Mouse (Mus musculus) c-Kit-positive CD71-positive TER-119-positive erythroid progenitor cells, embryonic 14.5 days (primary cell): ENCODE results near the gene Nsd2.
"Not testable (repeated sequence)": the region's sequence is repeated elsewhere in the genome, so short reads cannot be mapped to it uniquely, and the experiment has no call there.

Experiments
- DNase-seq: peaks from one replicate; pipeline ENCODE4 v3.0.0-alpha.2; 2013; ENCODE audit warnings: low spot score

Gene Nsd2

DNA sequence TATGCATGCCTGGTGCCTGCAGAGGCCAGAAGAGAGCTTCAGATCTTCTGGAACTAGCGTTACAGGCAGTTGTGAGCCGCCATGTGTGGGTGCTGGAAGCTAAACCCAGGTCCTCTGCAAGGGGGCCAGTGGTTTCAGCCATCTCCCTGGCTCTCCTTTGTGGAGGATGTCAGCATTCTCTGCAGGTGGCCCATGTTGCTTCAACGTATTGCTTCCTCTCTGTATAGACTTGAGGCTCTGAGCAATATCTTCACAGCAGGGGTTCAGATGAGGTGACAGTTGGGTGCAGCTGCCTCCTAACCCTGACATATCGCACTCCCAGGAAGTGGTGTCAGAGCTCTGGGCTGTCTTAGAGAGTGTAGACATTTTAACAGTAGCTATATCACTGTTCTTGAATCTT lies 30.9 kb downstream of the Nsd2 start:
- no peak for DNase-seq

DNA sequence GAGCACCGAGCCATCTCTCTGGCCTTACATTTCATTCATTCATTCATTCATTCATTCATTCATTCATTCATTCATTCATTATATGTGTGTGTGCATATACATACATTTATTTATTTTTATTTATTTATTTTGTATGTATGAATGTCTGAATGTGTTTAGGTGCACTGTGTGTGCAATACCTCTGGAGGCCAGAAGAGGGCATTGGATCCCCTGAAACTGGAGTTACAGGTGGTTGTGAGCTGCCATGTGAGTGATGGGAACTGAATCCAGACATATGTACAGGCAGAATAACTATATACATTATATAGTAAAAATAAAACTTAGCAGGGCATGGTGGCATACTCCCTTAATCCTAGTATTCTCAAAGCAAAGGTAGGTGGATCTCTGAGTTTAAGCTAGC lies 32.6 kb downstream of the Nsd2 start:
- DNase-seq, result no peak

DNA sequence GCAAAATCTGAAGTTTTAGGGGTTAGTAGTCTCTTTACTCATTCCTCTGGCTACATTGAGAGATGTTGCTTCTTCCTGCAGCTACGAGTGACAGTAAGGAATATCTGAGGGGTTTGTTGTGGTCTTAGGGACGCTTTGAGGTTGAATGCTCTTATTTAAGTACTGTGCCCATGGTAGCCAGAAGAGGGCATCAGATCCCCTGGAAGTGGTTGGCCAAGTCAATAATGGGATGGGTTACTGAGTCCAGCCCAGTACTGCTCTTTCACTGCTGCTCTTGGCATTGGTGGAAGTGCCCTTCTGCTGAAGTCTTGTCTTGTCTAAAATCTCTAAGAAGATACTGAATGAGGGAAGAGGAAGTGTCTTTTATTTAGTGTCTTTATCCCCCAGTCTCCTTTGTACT lies 33.5 kb downstream of the Nsd2 start:
- DNase-seq, result no peak

DNA sequence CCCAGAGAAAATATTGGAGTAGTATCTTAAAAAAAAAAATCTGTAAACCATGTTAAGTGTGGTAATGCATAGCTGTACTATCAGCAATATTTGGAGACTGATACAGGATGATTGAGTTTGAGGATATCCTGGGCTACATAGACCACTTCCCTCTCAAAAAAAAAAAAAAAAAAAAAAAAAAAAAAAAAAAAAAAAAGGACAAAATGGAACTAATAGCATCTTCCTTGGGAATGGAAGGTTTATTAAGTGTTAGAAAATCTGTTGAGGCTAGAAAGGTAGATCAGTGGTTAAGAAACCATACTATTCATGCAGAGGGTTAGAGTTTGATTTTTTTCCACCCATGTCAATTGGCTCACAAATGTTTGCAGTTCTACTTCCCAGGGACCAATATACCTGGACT lies 37.2 kb downstream of the Nsd2 start:
- no peak for DNase-seq

DNA sequence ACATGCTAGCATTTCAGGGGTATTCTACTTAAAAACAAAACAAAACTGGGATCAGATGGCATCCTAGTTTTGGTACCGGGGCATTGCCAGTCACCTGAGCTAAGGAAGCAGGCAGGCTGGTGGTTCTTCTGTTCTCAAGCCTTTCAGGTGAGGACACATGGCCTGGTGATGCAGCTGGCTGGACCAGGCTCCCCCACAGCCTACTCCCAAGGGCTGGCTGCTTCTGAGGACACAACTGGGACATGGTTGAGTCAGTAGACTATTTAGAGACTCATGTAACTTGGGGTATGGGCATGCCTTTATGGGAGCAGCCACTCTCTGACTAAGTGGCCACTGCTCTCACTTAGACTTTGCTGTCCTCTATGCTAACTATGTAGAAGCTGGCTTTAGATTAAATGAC lies 54.9 kb downstream of the Nsd2 start:
- no peak for DNase-seq

DNA sequence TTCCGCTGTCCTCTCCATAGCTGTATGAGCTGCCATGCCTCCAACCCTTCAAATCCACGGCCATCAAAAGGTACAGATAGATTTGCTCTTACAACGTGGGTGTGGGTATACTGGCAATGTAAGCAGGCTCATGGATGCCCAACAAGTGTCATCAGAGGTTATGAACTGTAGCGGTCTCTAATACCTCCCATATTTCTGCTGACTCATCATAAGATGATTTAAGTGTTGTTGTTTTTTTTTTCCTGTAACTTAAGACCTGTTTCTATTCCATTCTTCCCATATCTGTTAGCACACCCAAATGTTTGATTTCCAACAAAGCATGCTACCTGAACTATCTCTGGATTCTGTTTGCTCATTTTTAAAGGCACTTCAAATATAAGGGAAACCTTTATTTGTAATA lies 60.6 kb downstream of the Nsd2 start:
- DNase-seq, result no peak

DNA sequence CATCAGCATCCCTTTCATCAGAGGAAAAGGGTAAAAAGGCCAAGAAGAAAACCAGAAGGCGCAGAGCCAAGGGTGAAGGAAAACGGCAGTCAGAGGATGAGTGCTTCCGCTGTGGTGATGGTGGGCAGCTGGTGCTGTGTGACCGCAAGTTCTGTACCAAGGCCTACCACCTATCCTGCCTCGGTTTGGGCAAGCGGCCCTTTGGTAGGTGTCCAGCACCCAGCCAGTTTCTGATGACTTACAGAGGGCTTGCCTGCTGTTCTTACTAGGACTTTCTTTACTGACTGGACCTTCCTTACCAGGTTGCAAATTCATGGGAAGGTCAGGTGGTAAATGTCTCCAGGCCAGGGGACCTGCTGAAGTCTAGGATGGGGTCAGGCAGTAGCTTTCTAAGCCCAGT lies 72.9 kb downstream of the Nsd2 start:
- no peak for DNase-seq

DNA sequence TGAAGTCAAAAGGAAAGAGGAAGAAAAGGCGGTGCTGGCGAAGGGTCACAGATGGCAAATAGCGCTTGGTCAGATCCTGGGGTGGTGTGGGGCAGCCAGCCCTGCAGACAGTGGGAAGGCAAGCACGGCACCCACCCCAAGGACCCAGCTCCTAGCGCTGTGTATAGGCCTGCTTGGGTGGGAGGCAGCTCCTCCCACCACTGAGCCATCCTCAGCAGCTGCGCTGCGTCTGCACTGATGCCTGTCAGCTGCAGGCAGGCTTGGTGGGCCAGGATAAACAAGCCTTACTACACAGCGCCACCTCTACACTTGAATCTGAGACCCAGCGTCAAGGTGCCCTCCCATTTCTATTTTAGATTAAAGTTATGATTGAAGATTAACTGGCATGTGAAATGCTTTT lies 74.6 kb downstream of the Nsd2 start:
- DNase-seq, result no peak

DNA sequence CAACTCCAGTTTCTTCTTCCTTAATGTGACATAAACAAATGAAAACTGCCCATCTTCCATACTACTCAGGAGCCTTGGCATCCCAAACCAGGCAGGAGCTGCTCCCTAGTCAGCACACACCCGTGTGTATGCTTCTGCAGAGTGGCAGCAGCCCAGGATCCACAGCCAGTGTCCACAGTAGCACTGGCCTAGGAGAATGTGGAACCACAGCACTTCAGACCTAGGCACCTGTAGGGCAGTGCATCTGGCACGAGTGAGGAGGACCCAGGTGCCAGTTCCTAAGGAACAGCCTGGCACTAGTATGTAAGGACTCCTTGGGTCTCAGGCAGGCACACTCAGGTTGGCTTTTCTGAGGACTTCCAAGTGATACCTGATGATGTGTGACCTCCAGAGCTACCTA lies 76.6 kb downstream of the Nsd2 start:
- DNase-seq, result no peak

DNA sequence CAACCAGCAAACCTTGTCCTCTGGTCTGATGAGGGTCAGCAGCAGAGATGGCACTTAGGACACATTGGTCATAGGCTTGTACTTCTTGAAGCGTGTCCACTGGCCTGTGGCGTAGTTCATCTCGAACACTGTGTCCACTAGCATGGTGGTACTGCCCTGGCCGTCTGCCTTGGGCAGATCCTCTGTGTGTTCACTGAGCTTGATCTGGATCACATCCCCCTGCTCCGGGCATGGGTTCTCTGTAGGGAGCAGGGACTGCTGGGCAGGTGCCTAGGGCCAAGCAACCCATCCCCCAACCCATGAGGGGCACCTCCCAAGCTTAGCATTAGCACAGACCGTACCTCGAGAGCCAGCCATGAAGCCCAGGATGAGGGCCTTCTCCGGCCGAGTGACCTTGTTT lies 78.1 kb downstream of the Nsd2 start:
- no peak for DNase-seq

DNA sequence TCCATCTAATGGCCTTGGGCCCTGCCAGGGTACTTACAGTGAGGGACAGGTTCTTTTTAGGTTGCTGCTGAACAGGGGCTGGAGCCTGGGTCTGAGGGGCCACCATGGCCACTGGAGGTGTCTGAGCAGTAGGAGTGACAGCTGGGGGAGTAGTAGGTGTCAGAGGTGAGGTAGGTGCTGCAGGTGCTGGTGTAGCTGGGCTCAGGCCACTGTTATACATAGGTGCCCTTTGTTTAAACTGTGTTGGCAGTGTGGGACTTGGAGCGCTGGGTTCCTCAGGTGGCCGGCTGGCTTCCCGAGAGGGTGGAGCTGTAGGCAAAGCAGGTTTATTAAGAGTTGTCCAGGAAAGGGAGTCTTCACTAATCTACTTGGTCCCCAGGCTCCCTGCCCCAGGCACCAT lies 78.7 kb downstream of the Nsd2 start:
- no peak for DNase-seq

DNA sequence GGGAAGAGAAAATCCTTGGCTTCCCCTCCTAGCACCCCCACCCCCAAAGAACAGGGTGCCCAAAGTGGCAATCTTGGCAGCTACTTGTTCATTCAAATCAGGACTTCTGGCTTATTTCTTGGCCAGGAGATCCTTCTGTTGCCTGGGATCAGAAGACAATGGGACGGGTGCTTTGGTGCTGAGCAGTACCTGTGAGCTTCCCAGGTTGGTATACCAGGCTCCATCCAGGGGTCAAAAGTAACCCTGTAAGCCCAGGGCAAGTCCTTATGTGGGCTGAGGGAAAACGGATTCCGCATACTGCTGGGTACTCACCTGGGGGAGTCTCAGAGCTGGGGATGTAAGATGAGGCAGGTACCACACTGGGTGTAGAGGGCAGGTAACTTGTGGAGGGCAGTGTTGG lies 79.6 kb downstream of the Nsd2 start:
- DNase-seq, result no peak

DNA sequence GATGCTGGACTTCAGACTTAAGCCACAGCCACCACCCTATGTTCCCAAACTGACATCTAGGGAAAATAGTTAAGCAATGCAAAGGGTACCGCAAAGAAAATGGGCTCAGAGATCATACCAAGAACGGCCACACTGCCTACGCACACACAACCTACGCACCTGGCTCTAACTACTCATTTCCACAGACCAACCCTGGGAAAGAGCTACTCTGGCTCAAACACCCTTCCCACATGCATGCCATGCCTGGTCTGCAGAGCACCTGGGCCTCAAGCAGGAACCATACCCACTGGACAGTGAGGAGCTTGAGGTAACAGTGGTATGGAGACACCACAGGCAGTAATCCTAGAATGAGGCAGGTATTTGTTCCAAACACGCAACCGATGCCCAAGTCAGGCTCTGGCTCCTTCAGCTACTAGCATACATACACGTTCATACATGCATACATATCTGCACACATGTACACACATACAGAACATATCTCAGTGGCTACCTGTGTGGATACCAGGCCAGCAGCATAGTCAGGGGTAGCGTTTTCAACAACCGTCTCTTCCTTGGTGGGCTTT lies 80.3 kb downstream of the Nsd2 start:
- no peak for DNase-seq

DNA sequence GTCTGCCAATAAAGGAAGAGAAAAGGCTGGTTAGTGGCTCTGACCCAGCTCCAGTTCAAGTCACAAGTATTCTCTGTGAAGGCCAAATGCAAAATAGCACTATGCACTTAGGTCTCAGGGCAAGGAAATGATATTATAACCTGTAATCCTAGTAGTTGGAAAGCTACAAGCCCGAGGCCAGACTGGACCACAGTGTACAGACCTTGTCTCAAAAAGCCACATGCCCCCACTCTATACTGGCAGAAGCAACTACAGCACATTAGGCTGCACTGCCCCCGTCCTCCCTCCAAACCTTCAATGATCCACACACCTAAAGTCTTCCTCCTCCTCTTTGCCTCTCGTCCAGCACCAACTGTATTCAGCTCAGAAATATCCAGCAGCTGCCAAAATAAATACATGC lies 80.8 kb downstream of the Nsd2 start:
- DNase-seq, result no peak

DNA sequence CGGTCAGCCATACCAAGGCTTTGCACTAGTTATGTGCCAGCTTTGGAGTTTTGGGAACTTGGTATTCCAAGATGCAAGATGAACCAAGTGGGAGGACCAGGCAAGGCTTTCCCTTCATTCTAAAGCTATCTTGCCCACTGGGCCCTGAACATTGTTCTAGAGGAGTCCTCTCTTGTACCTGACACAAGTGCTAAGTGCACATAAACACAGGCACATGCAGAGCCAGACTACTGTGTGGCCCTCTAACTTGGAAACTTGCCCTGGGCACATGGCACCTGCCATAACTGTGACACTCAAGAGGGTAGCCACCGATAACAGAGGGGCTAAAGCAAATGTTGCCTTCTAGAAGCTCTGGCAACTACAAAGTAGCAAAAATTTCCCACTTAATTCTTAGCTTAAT lies 82.2 kb downstream of the Nsd2 start:
- DNase-seq, result no peak

DNA sequence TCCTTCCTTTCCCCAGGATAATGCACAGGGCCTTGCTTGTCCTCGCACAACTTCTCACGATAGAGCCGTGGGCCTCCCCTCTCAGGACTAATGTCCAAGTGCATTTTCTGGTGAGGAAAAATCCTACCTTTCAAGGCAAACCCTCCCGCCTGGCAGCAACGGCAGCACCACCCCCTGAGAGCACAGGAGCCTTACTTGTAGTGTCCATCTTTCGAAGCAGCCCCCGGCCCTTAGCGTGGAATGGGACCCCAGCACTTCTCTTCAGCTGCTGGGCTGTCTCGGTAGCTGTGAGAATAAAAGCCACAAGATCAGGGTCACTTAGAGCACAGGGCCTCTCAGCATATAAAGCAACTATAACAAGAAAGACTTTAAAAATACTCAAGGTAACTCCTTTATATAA lies 82.7 kb downstream of the Nsd2 start:
- DNase-seq, result no peak

DNA sequence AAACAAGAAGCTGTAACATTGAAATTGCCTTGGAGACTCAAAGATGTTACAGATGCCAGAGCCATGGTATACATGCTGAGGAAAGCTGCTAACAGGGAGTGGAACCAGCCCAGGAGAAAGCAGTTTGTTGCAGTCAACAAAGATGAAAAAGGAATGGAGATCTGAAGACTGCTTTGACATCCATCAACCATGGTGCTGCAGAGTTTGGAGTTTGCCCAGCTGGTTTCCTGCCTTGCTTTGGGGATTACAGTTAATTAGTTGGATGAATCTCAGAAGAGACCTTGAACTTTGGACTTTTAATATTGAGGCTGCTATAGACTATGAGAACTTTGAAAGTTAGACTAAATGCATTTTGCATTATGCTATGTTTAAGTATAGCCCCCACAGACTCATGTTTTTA lies 94.5 kb downstream of the Nsd2 start:
- DNase-seq, result not testable (repeated sequence)

DNA sequence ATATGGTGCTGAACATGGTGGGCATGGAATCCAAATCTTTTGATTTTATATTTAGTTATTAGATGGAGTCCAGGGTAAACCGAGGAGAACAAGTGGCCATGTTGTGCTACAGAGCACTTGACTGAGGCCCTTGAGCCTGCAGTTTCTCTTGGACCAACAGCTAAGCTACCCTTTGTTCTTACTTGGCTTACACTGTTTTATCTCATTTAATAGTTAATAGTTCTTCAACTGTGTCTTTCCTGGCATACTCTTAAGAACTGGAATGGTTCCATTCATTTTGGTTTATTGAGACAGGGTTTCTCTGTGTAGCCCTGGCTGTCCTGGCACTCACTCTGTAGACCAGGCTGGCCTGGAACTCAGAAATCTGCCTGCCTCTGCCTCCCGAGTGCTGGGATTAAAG lies 96.1 kb downstream of the Nsd2 start:
- not testable (repeated sequence) for DNase-seq

DNA sequence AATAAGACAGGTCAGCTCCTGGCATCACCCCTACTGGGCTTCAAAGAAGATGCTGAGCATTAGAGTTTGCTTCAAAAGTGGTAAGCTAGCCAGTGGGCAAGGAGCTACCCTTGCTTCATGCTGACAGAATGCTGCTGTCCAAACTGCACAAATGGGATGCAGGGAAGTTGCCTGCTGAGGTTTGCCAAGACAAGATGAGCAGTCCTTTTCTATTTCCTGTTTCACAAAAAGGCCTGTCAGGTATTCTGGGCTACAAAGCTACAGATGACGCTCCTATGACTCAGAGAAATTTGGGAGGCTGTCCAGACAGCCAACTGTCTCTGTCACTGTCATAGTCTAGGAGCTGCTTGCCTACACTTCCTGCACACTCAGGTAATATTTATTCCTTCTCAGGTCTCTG lies 98.9 kb downstream of the Nsd2 start:
- DNase-seq, result no peak

DNA sequence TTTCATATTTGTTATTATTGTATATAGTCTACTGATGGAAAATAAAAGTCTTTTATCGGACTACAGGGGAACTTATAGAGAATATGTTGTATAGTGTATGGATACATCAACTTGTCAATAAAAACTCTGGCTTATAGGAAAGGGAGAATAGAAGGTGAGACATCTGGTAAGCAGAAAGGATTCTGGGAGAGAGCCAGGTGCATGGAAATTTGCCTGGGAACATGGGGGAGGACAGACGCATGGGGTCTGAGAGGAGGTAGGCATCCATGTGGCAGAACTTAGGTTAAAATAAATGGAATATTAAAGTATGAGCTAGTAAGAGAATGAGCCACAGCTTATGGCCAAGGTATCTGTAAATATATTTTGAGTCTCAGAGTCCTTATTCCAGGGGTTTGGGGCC lies 99.5 kb downstream of the Nsd2 start:
- DNase-seq, result no peak

DNA sequence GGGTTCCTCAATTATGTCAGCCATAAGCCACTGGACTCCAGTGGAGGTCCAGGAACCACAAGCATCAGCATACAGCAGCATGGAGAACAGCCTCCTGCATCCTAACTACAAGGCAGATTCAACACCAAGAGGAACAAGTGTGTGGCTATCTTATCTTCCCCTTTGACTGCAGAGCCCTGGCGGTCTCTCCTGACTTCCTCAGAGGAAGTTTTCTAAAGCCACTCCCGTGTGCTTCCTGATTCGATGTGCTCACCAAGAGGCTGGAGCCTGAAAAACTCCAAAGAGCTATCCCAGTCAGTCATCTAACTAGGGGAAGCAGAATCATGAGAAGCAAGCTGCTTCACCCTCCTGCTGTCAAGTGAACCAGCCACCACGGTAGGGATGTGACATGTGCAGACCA lies 100.4 kb downstream of the Nsd2 start:
- no peak for DNase-seq

DNA sequence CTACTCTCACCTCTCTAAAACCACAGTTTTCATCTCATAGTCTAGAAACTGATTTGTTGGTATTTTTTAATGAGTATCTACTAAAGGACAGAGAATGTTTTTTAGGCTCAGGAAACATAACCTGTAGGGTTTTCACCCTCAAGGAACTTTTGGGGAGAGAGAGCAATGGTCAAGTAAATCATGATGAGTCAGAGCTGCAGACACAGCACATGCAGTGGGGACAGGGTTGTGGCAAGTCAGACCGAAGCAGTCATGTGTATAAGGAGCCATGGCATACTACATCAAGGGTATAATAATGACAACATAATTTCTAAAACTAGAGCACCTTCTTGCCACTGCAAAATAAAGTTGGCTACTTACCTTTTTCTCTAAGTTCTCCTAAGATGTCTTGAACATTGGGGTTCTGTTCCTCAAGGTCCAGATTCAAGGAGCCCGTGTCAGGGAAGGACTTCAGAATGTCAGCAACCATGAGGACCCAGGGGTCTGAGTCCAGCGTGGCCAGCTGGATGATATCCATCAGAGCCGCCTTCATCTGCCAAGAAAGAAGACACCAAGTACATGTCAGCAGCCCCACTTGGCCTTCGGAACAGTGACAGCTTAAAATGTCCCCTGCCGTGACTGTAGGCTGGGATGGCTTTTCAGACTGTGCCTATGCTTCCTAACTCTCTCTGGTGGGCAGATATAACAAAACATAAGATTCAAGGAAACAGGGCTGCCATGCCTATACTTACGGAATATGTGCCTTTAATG lies 101.1 kb downstream of the Nsd2 start:
- no peak for DNase-seq

DNA sequence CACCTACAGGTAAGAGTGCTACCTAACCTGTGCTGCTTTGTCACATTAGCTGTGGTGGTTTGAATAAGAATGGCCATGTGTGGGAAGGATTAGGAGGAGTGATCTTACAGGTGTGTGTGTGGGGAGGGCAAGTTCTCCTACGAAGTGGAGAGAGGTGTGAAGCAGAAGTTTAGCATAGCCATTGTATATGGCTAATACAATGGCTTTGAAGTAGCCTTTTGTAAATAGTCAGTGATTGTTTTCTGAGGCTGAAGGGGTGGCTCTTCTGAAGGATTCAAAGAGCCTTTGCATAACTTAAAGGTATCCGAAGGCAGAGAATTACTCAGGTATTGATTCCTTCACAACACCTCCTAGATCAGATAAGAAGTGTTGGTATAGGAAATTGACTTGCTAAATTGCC lies 102.0 kb downstream of the Nsd2 start:
- no peak for DNase-seq

DNA sequence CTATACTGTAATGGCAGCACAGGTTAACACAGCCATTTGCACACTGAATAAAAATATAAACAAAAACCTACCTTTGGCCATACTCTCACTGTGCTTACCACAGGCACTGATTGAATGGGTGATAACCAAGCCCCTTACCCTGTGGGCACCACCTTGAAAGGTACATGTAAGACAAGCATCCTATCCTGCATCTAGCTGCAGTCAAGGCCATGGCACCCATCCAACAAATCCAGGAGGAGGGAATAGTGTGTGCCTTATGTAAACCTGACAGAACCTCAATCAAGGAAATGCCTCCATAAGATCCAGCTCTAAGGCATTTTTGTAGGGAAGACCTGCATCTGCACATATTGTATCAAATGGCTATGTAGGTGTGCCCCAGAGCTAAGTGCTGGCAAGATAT lies 105.6 kb downstream of the Nsd2 start:
- no peak for DNase-seq
